Mouse (Mus musculus): ENCODE data around the gene Ccdc12.

DNA sequence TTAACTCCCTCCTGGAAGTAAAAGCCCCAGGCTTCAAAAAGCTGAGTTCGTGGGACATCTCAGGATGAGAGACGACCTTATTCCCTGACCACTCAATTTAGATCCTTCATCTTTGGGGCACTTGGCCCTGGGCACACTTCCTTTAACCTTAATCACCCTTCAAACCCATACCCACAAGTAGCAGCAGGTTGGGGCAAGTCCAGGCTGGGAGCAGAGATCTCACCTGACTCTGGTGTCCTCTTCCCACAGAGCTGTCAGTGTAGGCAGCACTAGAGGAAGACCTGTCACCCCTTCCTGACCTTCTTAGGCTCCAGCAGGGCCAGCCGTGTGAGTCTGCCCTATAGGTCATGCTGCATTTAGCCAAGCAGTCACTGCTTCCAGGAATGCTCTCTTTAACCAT, 30.2 kb downstream of the Ccdc12 start:
- TF ChIP-seq POLR2A (IDR thresholded peaks at IDR 0.05; ENCODE audit: insufficient read length, low read depth) (no peak), TCF12 (IDR thresholded peaks at IDR 0.05; ENCODE audit: insufficient read depth, poor library complexity, severe bottlenecking) (no peak), CEBPB (IDR thresholded peaks at IDR 0.05; ENCODE audit: insufficient read depth, poor library complexity, severe bottlenecking) (no peak), MYOD1 (IDR thresholded peaks at IDR 0.05; ENCODE audit: control insufficient read depth in 1 of 3, insufficient read length in 2 of 3, low read depth in 2 of 3) (no peak), POLR2AphosphoS2 (IDR thresholded peaks at IDR 0.05; ENCODE audit: insufficient read length, low read depth) (no peak), SRF (IDR thresholded peaks at IDR 0.05; ENCODE audit: control insufficient read depth, insufficient read length, low read depth) (no peak), USF1 (IDR thresholded peaks at IDR 0.05; ENCODE audit: low read depth) (no peak), MAX (IDR thresholded peaks at IDR 0.05; ENCODE audit: low read depth) (no peak), MYOG (IDR thresholded peaks at IDR 0.05; ENCODE audit: control insufficient read depth in 1 of 3, insufficient read depth in 1 of 3, insufficient read length in 2 of 3, low read depth in 2 of 3) (no peak), REST (IDR thresholded peaks at IDR 0.05; ENCODE audit: insufficient read depth, insufficient read length) (no peak), E2F4 (IDR thresholded peaks at IDR 0.05; ENCODE audit: insufficient read depth) (no peak), TCF3 (IDR thresholded peaks at IDR 0.05; ENCODE audit: insufficient read length, low read depth) (no peak)

All from myocyte (in vitro differentiated cells).